Mouse (Mus musculus): Measurements from ENCODE around the gene Sh3pxd2a.

DNA sequence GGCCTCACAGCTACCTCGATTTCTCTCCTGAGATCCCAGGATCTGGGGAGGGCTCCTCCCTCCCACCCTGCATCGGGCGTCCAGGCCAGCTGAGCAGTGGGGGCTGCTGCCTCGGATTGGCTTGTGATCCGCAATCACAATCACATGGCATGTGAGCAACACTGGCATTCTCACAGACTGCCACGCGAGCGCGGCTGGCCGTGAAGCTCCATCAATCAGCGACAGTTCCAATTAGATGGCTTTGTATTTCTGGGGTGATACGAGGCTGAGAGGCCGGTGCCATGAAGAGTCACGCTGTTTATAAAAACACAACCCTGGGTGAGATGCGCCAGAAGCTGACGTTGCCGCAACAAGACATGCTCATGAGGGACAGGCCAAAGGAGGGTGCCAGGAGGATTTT, 129.5 kb downstream of the Sh3pxd2a start:
- TF ChIP-seq POLR2A (IDR thresholded peaks at IDR 0.05; ENCODE audit: low read depth, low read length) (no peak), CTCF (conservative IDR thresholded peaks at IDR 0.05; ENCODE audit: insufficient read depth, insufficient read length, low read depth, low read length) (no peak)
